Mouse (Mus musculus) ovary, postnatal 10 days (tissue): Measurements from ENCODE around the gene Ighmbp2.

Source experiments
- DNase-seq: peaks from one replicate; pipeline ENCODE4 v3.0.0; 2022; ENCODE audit warnings: low spot score

Gene Ighmbp2

GRCm38 (mm10) chr19:3282572-3283467, at the start of gene Ighmbp2, which contains the start of gene Mrpl21:
Ighmbp2 (minus strand) TSS chr19:3283017.
Mrpl21 (plus strand) TSS chr19:3282901.
- DNase-seq, result peak; percentile 95

- no peak for DNase-seq
Measured at GRCm38 (mm10) chr19:3326479-3327047, 43.7 kb upstream of the Ighmbp2 start.

- DNase-seq, result no peak
Measured at GRCm38 (mm10) chr19:3325771-3326478, 43.1 kb upstream of the Ighmbp2 start.

GRCm38 (mm10) chr19:3324931-3325711, 42.3 kb upstream of the Ighmbp2 start:
- DNase-seq, result peak; percentile 74

- no peak for DNase-seq
Measured at GRCm38 (mm10) chr19:3324271-3324811, 41.5 kb upstream of the Ighmbp2 start.

GRCm38 (mm10) chr19:3323753-3324270, 41.0 kb upstream of the Ighmbp2 start:
- peak; percentile 48 for DNase-seq

GRCm38 (mm10) chr19:3323201-3323621, 40.4 kb upstream of the Ighmbp2 start:
- peak; percentile 86 for DNase-seq

GRCm38 (mm10) chr19:3322261-3322969, 39.6 kb upstream of the Ighmbp2 start, which contains the start of gene Cpt1a:
Cpt1a (plus strand) TSS chr19:3322334.
- DNase-seq, result peak; percentile 39

- peak; percentile 52 for DNase-seq
Measured at GRCm38 (mm10) chr19:3321617-3322016, 38.8 kb upstream of the Ighmbp2 start.

GRCm38 (mm10) chr19:3320801-3321200, 38.0 kb upstream of the Ighmbp2 start:
- DNase-seq, result no peak

- DNase-seq, result no peak
Measured at GRCm38 (mm10) chr19:3320086-3320485, 37.3 kb upstream of the Ighmbp2 start.

GRCm38 (mm10) chr19:3319341-3319740, 36.5 kb upstream of the Ighmbp2 start:
- no peak for DNase-seq

GRCm38 (mm10) chr19:3307175-3307949, 24.5 kb upstream of the Ighmbp2 start:
- no peak for DNase-seq

GRCm38 (mm10) chr19:3304017-3304416, 21.2 kb upstream of the Ighmbp2 start:
- DNase-seq, result no peak

GRCm38 (mm10) chr19:3297775-3298174, 15.0 kb upstream of the Ighmbp2 start:
- DNase-seq, result no peak

- no peak for DNase-seq
Measured at GRCm38 (mm10) chr19:3297034-3297433, 14.2 kb upstream of the Ighmbp2 start.

GRCm38 (mm10) chr19:3295245-3295644, 12.4 kb upstream of the Ighmbp2 start:
- no peak for DNase-seq

- DNase-seq, result no peak
Measured at GRCm38 (mm10) chr19:3292993-3293392, 10.2 kb upstream of the Ighmbp2 start.

GRCm38 (mm10) chr19:3292028-3292427, 9.2 kb upstream of the Ighmbp2 start:
- peak; percentile 21 for DNase-seq

GRCm38 (mm10) chr19:3289006-3289405, 6.2 kb upstream of the Ighmbp2 start:
- DNase-seq, result no peak
